Mouse (Mus musculus) yolk sac, embryonic 10.5 days (tissue): Measurements from ENCODE around the gene Tsc2.

ENCODE experiments used
- DNase-seq: peaks from one replicate; pipeline ENCODE4 v3.0.0-alpha.2; 2017; ENCODE audit warnings: low spot score

The Tsc2 gene

DNA sequence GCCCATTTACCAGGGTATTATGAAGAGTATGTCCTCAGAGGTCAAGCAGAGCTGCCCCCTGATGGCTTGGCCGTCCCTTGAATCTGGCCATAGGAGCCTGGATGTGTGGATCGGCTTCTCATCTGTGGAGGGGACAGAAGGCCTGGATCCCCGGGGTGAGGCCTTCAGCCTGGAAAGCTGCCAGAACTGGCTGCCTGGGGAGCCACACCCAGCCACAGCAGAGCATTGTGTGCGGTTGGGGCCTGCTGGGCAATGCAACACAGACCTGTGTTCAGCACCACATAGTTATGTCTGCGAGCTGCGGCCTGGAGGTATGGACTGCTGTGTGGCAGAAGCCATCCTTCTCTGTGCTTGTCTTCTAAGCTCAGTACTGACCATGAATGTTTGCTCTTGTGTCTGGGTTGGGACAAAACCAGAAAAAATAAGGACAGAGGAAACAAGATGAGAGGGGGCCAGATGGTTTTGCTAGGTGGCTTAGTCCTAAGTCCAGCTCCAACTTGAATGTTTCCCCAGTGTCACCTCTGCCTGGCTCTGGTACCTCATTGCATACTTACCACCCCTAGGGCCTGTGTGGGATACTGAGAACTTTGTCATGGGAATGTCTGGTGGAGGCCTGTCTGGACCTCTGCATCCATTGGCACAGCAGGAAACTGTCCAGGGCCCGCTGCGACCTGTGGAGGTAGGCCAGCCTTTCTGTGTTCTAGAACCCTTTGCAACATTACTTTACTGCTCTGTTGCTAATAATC is 65.2 kb downstream of the Tsc2 start:
- no peak for DNase-seq

GRCm38 (mm10) chr17:24565792-24566191 is 66.6 kb downstream of the Tsc2 start:
- DNase-seq = no peak

DNA sequence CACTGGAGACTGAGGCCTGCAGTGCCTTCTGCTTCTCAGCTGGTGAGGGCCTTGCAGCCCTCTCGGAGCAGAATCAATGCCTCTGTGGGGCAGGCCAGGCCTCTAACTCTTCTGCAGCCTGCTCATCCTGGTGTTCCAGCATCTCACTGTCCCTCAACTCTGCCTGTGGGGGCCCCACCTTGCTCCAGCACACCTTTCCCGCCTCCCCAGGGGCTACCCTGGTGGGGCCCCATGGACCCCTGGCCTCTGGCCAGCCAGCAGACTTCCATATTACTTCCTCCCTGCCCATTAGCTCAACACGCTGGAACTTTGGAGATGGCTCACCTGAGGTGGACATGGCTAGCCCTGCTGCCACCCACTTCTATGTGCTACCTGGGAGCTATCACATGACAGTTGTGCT is 67.3 kb downstream of the Tsc2 start:
- no peak for DNase-seq

DNA sequence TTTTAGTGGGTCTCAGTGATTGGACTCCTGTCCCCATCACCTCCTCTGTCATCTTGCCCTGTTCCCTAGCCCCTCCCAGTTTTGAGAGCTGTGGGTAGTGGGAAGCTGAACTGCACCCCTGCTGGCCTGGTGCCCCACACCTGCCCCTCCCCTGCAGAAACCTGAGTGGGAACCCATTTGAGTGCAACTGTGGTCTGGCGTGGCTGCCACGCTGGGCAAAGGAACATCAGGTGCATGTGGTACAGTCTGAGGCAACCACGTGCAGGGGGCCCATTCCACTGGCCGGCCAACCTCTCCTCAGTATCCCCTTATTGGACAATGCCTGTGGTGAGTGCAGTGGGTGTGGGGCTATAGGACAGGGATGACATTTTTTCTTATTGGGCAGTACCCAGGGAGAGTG is 68.0 kb downstream of the Tsc2 start:
- DNase-seq = no peak

GRCm38 (mm10) chr17:24563638-24564037 is 68.8 kb downstream of the Tsc2 start:
- DNase-seq = no peak

DNA sequence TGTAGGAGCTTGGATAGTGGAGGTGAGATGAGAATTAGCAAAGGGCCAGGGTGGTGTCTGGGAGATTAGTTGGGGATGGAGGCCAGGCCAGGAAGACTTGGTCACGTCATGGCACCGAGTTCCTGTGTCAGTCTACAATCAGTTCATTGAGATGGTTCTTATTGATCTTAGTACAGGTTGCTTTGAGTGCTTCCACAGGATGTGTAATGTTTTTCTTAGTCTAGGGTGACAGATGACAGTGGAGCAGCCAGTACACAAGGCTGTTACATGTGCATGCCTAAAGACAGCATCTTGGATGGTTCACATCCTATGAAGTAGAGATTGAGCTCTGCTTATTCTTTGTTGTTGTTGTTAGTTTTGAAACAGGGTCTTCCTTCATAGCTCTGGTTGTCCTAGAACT is 70.8 kb downstream of the Tsc2 start:
- no peak for DNase-seq

DNA sequence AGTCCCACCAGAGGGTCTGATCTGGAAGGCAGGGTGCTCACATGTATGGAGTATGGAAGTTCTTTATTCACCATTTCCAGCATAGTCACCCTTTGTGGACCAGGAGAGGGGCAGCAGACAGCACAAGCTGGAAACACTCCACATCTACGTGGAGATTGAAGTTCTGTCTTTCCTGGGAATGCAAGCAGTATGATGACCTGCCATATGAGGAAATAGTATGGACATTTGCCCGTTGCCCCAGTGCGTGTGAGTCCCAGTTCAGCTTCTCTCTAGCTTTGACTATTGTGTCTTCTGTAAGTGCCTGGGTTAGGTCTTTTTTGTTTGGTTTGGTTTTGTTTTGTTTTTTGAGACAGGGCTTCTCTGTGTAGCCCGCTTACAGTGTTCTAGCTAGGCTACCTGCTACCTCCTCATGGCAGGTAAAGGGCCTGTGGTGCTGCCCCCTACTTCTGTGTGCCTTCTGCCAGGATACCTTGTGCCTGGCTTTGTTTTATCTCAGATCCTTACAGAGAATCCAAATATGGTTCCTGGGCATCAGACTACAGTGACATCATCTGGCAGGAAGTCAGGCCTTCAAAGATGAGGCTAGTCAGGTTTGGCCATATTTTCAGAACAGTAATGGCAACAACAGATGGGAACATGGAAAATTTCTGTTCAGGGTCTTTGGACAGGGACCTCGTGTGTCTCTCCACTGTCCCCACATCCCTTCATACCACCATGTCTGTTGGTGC is 72.0 kb downstream of the Tsc2 start:
- DNase-seq = no peak

DNA sequence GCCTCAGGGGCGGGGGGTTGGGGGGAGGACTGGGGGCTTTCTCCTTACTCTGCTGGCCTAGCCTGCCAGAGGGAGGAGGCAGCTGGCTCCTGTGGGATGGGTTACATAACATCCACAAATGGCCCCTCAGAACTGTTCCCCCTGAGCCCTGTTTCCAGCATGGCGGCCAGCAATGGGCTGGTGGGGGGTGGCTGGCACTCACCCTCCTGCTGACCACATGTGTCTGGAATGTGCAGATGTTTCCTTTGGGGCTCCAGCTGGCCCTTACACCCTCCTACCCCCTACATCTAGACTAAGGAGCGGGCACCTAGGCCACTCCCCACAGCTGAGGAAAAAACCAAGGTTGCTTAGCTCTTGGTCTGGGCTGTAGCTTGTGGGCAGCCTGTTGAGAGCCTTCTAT is 73.3 kb downstream of the Tsc2 start:
- no peak for DNase-seq

DNA sequence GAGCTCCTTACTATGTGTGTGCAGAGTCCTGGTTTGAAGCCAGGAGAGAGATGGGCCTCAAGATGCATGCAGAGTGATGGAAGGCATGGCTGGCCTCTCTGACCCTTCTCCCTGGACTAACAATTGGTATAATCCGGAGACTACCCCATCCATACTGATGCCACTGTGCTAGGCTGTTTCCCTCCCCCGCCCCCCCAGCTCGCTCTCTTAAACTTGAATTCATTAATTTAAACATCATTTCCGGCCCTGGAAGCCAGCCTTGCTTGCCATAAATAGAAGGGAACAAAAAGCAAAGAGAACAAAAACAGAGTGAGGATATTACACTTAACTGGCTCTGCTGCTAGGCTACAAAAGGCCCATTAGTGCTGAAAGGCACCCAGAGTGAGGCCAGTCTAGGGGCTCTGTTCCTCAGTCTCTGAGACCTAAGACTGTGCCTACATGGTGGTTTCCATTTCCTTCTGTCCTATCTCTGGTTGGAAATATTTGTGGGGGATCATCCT is 73.8 kb downstream of the Tsc2 start:
- DNase-seq = no peak

DNA sequence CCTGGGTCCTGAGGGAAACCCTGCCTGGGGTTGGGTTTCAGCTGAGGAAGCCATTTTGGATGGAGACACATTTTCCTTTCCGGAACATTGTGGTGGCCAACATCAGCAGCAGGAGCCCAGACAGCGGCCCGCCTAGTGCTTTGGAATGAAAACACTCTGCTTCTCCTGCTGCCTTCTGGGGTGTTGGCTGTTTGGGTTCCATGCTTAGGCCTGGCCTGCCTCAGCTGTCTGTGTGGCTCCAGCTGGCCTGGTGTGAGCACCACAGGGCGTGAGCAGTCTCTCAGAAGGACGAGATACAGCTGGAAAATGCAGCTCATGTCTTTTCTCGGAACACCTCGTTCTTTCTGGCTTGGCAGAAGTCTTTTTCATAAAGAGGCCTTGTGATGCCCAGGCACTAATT is 75.3 kb downstream of the Tsc2 start:
- DNase-seq = no peak

DNA sequence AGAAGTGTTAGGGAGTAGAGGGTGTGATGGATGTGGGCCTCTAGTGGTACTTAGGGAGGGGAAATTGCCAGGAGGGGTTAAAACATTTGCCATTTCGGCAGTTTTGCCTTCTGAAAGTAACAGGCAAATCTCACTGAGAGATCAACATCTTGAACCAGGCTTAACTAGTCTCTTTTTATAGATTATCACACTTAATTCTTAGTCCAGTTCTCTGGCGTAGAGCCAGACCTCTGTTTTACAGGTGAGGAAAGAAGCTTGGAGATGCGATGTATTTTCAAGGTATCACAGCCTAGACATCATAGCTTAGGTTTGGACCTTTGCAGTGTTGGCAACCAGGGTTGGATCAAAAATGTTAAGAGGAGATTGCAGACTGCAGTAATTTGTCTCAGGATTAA is 81.4 kb downstream of the Tsc2 start:
- DNase-seq = no peak

DNA sequence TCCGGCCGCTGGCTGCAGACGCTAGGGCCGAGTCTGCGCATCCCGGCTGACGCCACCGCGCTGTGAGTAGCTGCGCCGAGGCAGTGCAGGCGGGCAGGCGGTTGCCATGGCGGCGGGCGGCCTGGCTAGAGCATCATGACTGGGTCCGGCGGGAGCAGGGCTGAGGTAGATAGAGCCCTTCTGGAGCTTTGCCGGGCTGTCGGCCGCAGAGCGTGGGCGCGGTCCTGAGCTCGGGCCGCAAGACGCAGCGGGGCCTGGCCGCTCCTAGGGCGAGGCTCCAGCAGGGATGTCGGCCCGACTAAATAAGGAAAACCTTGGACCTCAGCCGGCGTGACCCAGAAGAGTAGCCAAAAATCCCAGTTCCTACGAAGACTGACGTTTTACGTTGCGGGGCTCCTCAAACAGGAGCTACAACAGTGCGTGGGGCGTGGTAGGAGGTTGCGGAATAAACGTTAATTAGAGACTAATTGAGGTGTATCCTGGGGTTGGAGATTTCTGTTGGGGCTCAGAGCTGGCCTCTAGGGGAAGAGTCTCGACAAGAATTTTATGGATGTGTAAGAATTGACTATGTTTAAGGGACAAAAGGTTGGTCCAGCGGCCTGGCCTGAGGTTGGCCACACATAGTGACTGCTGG is 81.9 kb downstream of the Tsc2 start:
- DNase-seq = no peak

DNA sequence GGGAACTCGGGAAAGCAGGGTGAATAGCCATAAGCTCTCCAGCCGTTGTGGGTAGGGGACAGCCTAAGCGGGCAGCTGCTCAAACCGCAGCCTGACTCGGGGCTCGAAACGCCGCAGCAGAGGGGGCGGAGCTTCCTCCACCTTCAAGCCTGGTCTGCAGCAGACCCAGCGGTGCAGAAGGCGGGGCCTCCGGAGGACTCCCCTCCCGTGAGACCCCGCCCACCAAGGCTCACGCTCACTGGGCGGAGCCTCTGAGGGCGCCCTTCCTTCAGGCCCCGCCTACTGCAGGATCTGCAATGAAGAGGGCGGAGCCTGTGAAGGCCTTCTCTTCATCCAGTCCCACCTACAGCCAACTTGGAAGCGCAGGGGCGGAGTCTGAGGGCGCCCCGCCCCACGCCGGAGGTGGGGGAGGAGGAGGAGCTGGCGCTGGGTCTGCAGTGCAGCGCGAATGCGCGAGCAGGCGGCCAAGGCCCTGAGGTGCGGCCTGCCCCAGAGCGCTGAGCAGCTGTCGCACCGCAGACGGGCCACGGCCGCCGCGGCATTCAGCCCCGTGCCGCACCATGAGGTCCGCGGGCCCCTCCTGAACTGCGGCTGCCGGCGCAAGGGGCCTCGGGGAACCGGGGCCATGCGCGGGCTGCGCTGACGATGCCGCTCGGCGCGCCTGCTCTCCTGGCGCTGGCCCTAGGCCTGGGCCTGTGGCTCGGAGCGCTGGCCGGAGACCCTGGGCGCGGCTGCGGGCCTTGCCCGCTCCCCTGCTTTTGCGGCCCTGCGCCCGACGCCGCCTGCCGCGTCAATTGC is 82.6 kb downstream of the Tsc2 start, which contains the start of gene Pkd1:
Gene Pkd1, plus strand, starts transcription at position 217 of the 798 bp plus-strand sequence.
- peak; percentile 100 for DNase-seq

DNA sequence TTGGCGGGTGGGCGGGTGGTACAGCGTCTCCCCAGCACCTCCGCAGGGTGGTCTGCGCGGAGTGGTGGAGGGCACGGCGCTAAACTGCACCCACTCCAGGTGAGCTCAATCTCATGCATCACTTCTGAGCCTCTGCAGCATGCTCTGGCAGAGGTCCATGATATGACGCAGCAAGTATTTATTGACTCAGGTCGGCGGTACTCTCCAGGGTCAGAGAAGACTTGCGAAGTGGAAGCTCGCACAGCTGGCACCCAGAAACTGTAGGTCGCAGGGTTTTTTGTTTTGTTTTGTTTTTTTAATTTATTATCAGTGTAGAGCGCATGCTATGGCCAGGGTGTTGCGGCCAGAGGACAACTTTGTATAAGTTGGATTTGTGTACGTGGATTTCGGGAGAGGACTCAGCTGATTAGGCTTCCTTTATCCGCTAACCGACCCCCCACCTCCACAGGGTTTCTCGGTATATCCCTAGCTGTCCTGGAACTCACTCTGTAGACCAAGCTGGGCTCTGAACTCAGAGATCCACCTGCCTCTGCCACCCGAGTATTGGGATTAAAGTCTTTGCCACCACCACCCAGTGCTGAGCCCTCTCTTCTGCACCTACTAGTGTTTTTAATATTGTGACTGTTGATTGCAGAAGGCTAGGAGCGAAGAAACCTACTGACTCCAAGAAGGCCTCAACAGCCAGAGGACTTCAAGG is 83.4 kb downstream of the Tsc2 start:
- peak; percentile 41 for DNase-seq

- no peak for DNase-seq
These were observed 84.0 kb downstream of the Tsc2 start for GRCm38 (mm10) chr17:24548435-24548834.

DNA sequence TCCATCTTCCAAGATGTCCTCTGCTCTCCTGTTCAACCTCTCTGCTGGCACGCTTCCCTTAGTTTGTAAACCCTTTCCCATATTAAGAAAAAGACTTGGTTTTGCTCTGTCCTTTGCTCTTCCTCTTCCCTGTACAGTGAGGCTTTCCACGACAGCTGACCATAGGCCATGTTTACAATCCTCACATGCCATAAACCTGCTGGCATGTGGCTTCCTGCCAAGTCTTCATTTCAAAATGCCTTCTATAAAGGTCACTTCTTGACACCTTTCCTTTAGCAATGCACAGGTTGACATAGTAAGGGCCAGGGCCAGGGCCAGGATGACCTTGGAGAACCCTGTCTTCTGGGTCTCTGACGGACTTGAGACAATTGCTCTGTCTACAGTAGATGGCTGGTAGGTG is 86.2 kb downstream of the Tsc2 start:
- no peak for DNase-seq
